Mouse (Mus musculus) CH12.LX (cell line): Measurements from ENCODE around the gene Ankrd49. TPM values are rescaled to one million over a fixed set of nuclear protein-coding genes. Genes with fewer than 3 reads are reported as not detected.

ENCODE experiments used
- DNase-seq: peaks from one replicate; pipeline ENCODE4 v3.0.0-alpha.2; 2013; ENCODE audit errors: extremely low read depth
- H3K27ac ChIP-seq: 2 replicates; pipeline ENCODE4 v1.5.1; 2012; ENCODE audit warnings: low read depth, mild to moderate bottlenecking, control low read depth, moderate library complexity; ENCODE audit not compliant: insufficient read depth
- H3K27me3 ChIP-seq: replicated peaks from 2 replicates; pipeline ENCODE3; 2012; ENCODE audit warnings: inconsistent platforms
- H3K36me3 ChIP-seq, 2 experiments: replicated peaks in 1 of 2; 2 replicates each; pipeline versions ENCODE3 to v1.6.1; 2012; ENCODE audit warnings: inconsistent platforms in 1 of 2, low read length in 1 of 2, mild to moderate bottlenecking in 1 of 2, mixed read lengths in 1 of 2, moderate library complexity in 1 of 2; ENCODE audit not compliant: control insufficient read depth in 1 of 2, insufficient read depth in 1 of 2
- H3K4me1 ChIP-seq, 2 experiments: 2 replicates each; pipeline ENCODE4 v1.6.1; 2012; ENCODE audit warnings: inconsistent platforms in 1 of 2, moderate library complexity in 1 of 2; ENCODE audit not compliant: insufficient read depth in 2 of 2, control insufficient read depth in 1 of 2
- H3K4me2 ChIP-seq: 2 replicates; pipeline ENCODE4 v1.6.1; 2012; ENCODE audit warnings: low read depth, mild to moderate bottlenecking, control low read depth; ENCODE audit not compliant: poor library complexity, insufficient read depth, severe bottlenecking
- H3K4me3 ChIP-seq, 3 experiments: fragments of 150-350 bp in 1 of 3; sonication (generic) in 1 of 3; replicated peaks in 1 of 3; 2 replicates each; pipeline versions ENCODE3 to v1.5.1; 2011 to 2012; ENCODE audit warnings: low read depth in 2 of 3, low read length in 2 of 3, mild to moderate bottlenecking in 2 of 3, moderate library complexity in 2 of 3, control low read depth in 1 of 3, improper control_type of control experiment in 1 of 3, inconsistent platforms in 1 of 3, mixed read lengths in 1 of 3; ENCODE audit not compliant: poor library complexity in 1 of 3
- H3K79me2 ChIP-seq: replicated peaks from 2 replicates; pipeline ENCODE4 v1.6.1; 2012; ENCODE audit warnings: mild to moderate bottlenecking, moderate library complexity; ENCODE audit not compliant: control insufficient read depth, poor library complexity, insufficient read depth, severe bottlenecking; ENCODE audit errors: extremely low read depth
- H3K9ac ChIP-seq: 2 replicates; pipeline ENCODE4 v1.6.1; 2012; ENCODE audit warnings: low read depth, mild to moderate bottlenecking, control low read depth, moderate library complexity; ENCODE audit not compliant: insufficient read depth
- H3K9me3 ChIP-seq: replicated peaks from 2 replicates; pipeline ENCODE3; 2012; ENCODE audit warnings: low read length, inconsistent platforms, mixed read lengths
- BHLHE40 ChIP-seq: IDR thresholded peaks from 2 replicates; pipeline ENCODE4 v1.6.1; 2011; ENCODE audit warnings: mild to moderate bottlenecking, low read depth, low read length, improper control_type of control experiment
- CHD1 ChIP-seq: IDR thresholded peaks from 2 replicates; pipeline ENCODE4 v1.6.1; 2012; ENCODE audit warnings: low read depth, low read length, improper control_type of control experiment, inconsistent platforms
- CHD2 ChIP-seq: IDR thresholded peaks from 2 replicates; pipeline ENCODE4 v1.6.1; 2011; ENCODE audit warnings: low read length, improper control_type of control experiment
- CTCF ChIP-seq, 2 experiments: IDR thresholded peaks in 1 of 2; conservative IDR thresholded peaks in 1 of 2; 2 replicates each; pipeline ENCODE4 v1.5.1; 2011 to 2012; ENCODE audit warnings: low read depth in 2 of 2, low read length in 2 of 2, improper control_type of control experiment in 1 of 2, inconsistent platforms in 1 of 2, mild to moderate bottlenecking in 1 of 2, moderate library complexity in 1 of 2
- E2F4 ChIP-seq: IDR thresholded peaks from 2 replicates; pipeline ENCODE4 v1.6.1; 2011; ENCODE audit warnings: low read depth, low read length, improper control_type of control experiment; ENCODE audit not compliant: insufficient replicate concordance
- ELF1 ChIP-seq: IDR thresholded peaks from 2 replicates; pipeline ENCODE4 v1.6.1; 2014; ENCODE audit warnings: low read depth, mild to moderate bottlenecking, inconsistent platforms, low read length, improper control_type of control experiment
- EP300 ChIP-seq: IDR thresholded peaks from 2 replicates; pipeline ENCODE4 v1.6.1; 2011; ENCODE audit warnings: low read length, improper control_type of control experiment
- ETS1 ChIP-seq: conservative IDR thresholded peaks from 2 replicates; pipeline ENCODE4 v1.6.1; 2012; ENCODE audit warnings: low read depth, mild to moderate bottlenecking, inconsistent platforms, low read length, improper control_type of control experiment, moderate library complexity
- GABPA ChIP-seq: IDR thresholded peaks from 2 replicates; pipeline ENCODE4 v1.6.1; 2012; ENCODE audit warnings: low read depth, low read length, improper control_type of control experiment, inconsistent platforms; ENCODE audit not compliant: insufficient replicate concordance
- HCFC1 ChIP-seq: IDR thresholded peaks from 2 replicates; pipeline ENCODE4 v1.6.1; 2012; ENCODE audit warnings: low read depth, mild to moderate bottlenecking, inconsistent platforms, low read length, improper control_type of control experiment
- IRF4 ChIP-seq: IDR thresholded peaks from 2 replicates; pipeline ENCODE4 v1.6.1; 2014; ENCODE audit warnings: low read depth, mild to moderate bottlenecking, inconsistent platforms, low read length, improper control_type of control experiment
- JUND ChIP-seq: conservative IDR thresholded peaks from 2 replicates; pipeline ENCODE4 v1.6.1; 2011; ENCODE audit warnings: low read depth, low read length, improper control_type of control experiment
- KAT2A ChIP-seq: IDR thresholded peaks from 2 replicates; pipeline ENCODE4 v1.6.1; 2012; ENCODE audit warnings: low read length, improper control_type of control experiment, inconsistent platforms; ENCODE audit not compliant: insufficient replicate concordance
- MAFK ChIP-seq: IDR thresholded peaks from 2 replicates; pipeline ENCODE4 v1.6.1; 2011; ENCODE audit warnings: low read length, improper control_type of control experiment; ENCODE audit not compliant: insufficient replicate concordance
- MAX ChIP-seq: IDR thresholded peaks from 2 replicates; pipeline ENCODE4 v1.6.1; 2011; ENCODE audit warnings: low read length, improper control_type of control experiment
- MAZ ChIP-seq: IDR thresholded peaks from 2 replicates; pipeline ENCODE4 v1.6.1; 2012; ENCODE audit warnings: low read depth, mild to moderate bottlenecking, inconsistent platforms, low read length, improper control_type of control experiment, moderate library complexity
- MEF2A ChIP-seq: IDR thresholded peaks from 2 replicates; pipeline ENCODE4 v1.6.1; 2014; ENCODE audit warnings: low read depth, mild to moderate bottlenecking, inconsistent platforms, low read length, improper control_type of control experiment, borderline replicate concordance
- MXI1 ChIP-seq: IDR thresholded peaks from 2 replicates; pipeline ENCODE4 v1.6.1; 2011; ENCODE audit warnings: mild to moderate bottlenecking, low read depth, low read length, improper control_type of control experiment
- MYC ChIP-seq: IDR thresholded peaks from 2 replicates; pipeline ENCODE4 v1.6.1; 2011; ENCODE audit warnings: low read depth, mild to moderate bottlenecking, improper control_type of control experiment, low read length
- NELFE ChIP-seq: IDR thresholded peaks from 2 replicates; pipeline ENCODE4 v1.6.1; 2011; ENCODE audit warnings: low read depth, low read length, improper control_type of control experiment
- NRF1 ChIP-seq: IDR thresholded peaks from 2 replicates; pipeline ENCODE4 v1.6.1; 2014; ENCODE audit warnings: low read depth, mild to moderate bottlenecking, inconsistent platforms, low read length, improper control_type of control experiment, moderate library complexity
- PAX5 ChIP-seq: IDR thresholded peaks from 2 replicates; pipeline ENCODE4 v1.6.1; 2012; ENCODE audit warnings: low read length, inconsistent platforms, mixed read lengths
- POLR2A ChIP-seq: IDR thresholded peaks from 2 replicates; pipeline ENCODE4 v1.6.1; 2011; ENCODE audit warnings: low read depth, mild to moderate bottlenecking, improper control_type of control experiment, low read length
- POLR2AphosphoS2 ChIP-seq: IDR thresholded peaks from 2 replicates; pipeline ENCODE4 v1.6.1; 2011; ENCODE audit warnings: low read depth, low read length, improper control_type of control experiment
- RAD21 ChIP-seq: IDR thresholded peaks from 2 replicates; pipeline ENCODE4 v1.6.1; 2011; ENCODE audit warnings: low read depth, mild to moderate bottlenecking, low read length, improper control_type of control experiment, moderate library complexity
- RCOR1 ChIP-seq: conservative IDR thresholded peaks from 2 replicates; pipeline ENCODE4 v1.6.1; 2012; ENCODE audit warnings: low read depth, mild to moderate bottlenecking, inconsistent platforms, low read length, improper control_type of control experiment
- SIN3A ChIP-seq: IDR thresholded peaks from 2 replicates; pipeline ENCODE4 v1.6.1; 2012; ENCODE audit warnings: low read length, improper control_type of control experiment, inconsistent platforms
- SMC3 ChIP-seq: IDR thresholded peaks from 2 replicates; pipeline ENCODE4 v1.6.1; 2011; ENCODE audit warnings: low read depth, low read length, improper control_type of control experiment
- TBP ChIP-seq: conservative IDR thresholded peaks from 2 replicates; pipeline ENCODE4 v1.6.1; 2011; ENCODE audit warnings: low read depth, low read length, improper control_type of control experiment
- TCF12 ChIP-seq: IDR thresholded peaks from 2 replicates; pipeline ENCODE4 v1.6.1; 2014; ENCODE audit warnings: low read depth, mild to moderate bottlenecking, inconsistent platforms, low read length, improper control_type of control experiment
- UBTF ChIP-seq: IDR thresholded peaks from 2 replicates; pipeline ENCODE4 v1.6.1; 2012; ENCODE audit warnings: low read depth, mild to moderate bottlenecking, inconsistent platforms, low read length, improper control_type of control experiment, moderate library complexity
- USF1 ChIP-seq: IDR thresholded peaks from 2 replicates; pipeline ENCODE4 v1.6.1; 2014; ENCODE audit warnings: low read depth, mild to moderate bottlenecking, inconsistent platforms, low read length, improper control_type of control experiment
- USF2 ChIP-seq: conservative IDR thresholded peaks from 2 replicates; pipeline ENCODE4 v1.6.1; 2011; ENCODE audit warnings: low read depth, low read length, improper control_type of control experiment
- ZC3H11A ChIP-seq: IDR thresholded peaks from 2 replicates; pipeline ENCODE4 v1.6.1; 2012; ENCODE audit warnings: low read depth, mild to moderate bottlenecking, inconsistent platforms, low read length, improper control_type of control experiment
- ZKSCAN1 ChIP-seq: IDR thresholded peaks from 2 replicates; pipeline ENCODE4 v1.6.1; 2012; ENCODE audit warnings: low read depth, inconsistent platforms, low read length, improper control_type of control experiment, borderline replicate concordance
- ZMIZ1 ChIP-seq: IDR thresholded peaks from 2 replicates; pipeline ENCODE4 v1.6.1; 2012; ENCODE audit warnings: low read depth, mild to moderate bottlenecking, inconsistent platforms, low read length, improper control_type of control experiment
- ZNF384 ChIP-seq: IDR thresholded peaks from 2 replicates; pipeline ENCODE4 v1.6.1; 2012; ENCODE audit warnings: low read depth, low read length, improper control_type of control experiment, inconsistent platforms
- dilution Hi-C: fragments of 300-500 bp; cut with MboI; formaldehyde crosslinking; loops from 2 replicates; pipeline ENCODE4 v1.14.3; 2020; ENCODE audit warnings: low sequenced_read_pairs; ENCODE audit not compliant: extremely low pct_unique_long_range_greater_than_20kb, extremely low pct_ligation_motif_present
- in situ Hi-C: fragments of 300-500 bp; cut with MboI; formaldehyde crosslinking; loops from 3 replicates; pipeline ENCODE4 v1.14.3; 2019; ENCODE audit warnings: low sequenced_read_pairs, low pct_ligation_motif_present, low pct_unique_long_range_greater_than_20kb, mixed read lengths
- polyA plus RNA-seq: library from polyadenylated mRNA; unstranded; fragments of >175 nt; gene quantifications from 2 replicates; pipeline ENCODE4 v1.2.1, GENCODE M21; 2012; ENCODE audit warnings: low read depth; ENCODE audit not compliant: insufficient read length
- total RNA-seq, 2 experiments: library from RNA; depleted of rRNA; stranded (reverse); fragments of 300-350 nt in 1 of 2; fragments of >200 nt in 1 of 2; gene quantifications; 2 replicates each; pipeline ENCODE4 v1.2.3; 2012 to 2014

Ankrd49 gene
- 33.8 and 34.5 TPM in 2 replicates for total RNA-seq (2012; rRNA removed)
- 62.5 and 72.2 TPM in 2 replicates for total RNA-seq (2014; rRNA removed)
- 48.2 and 49.6 TPM in 2 replicates for polyA plus RNA-seq

GRCm38 (mm10) chr9:14784039-14785002 is at the start of gene Ankrd49, which contains the start of gene Mre11a:
Ankrd49 (minus strand) TSS chr9:14784856.
Mre11a (plus strand) TSS chr9:14784654.
- Histone ChIP-seq H3K27me3 (no peaks in the 10 kb centered on the region), H3K9ac (peak within 1 kb of the TSS; percentile 98), H3K9me3 (no peaks in the 10 kb centered on the region), H3K4me1 (peaks cover 0 to 57% of the 10 kb centered on the region in 2 experiments; a peak in 2 of 4 replicates), H3K27ac (peak within 1 kb of the TSS; percentile 74), H3K36me3 (peaks cover 34 to 61% of the 10 kb centered on the region in 2 experiments), H3K4me3 (peak within 1 kb of the TSS; percentile 85 to 88 (median 86)), H3K4me2 (peak within 1 kb of the TSS; percentile 94), H3K79me2 (peaks cover 17% of the 10 kb centered on the region)
- DNase-seq, result peak; percentile 97
- in situ Hi-C loops (no loop called here), dilution Hi-C loops (no loop called here)
- TF ChIP-seq TBP (peak; percentile 67), JUND (no peak), MAX (peak; percentile 87), CHD1 (peak; percentile 23; the same call in 1 of the 2 replicates), MYC (peak; percentile 80; the same call in 1 of the 2 replicates), ETS1 (no peak; the same call in 1 of the 2 replicates), RAD21 (no peak), ZKSCAN1 (no peak), SMC3 (no peak), BHLHE40 (no peak), USF2 (no peak), ELF1 (peak; percentile 94), PAX5 (no peak), RCOR1 (0 out of 2 replicates have a peak, but pooled peaks have one; percentile 6), KAT2A (peak; percentile 82; the same call in 1 of the 2 replicates), EP300 (no peak), NRF1 (peak; percentile 27; the same call in 1 of the 2 replicates), MAZ (no peak), TCF12 (peak; percentile 69), CHD2 (peak; percentile 100), MXI1 (peak; percentile 89), UBTF (no peak), ZMIZ1 (peak; percentile 44; the same call in 1 of the 2 replicates), NELFE (peak; percentile 87), ZC3H11A (no peak), MEF2A (no peak; the same call in 1 of the 2 replicates), SIN3A (peak; percentile 89), ZNF384 (no peak), USF1 (no peak), CTCF (conservative IDR thresholded peaks at IDR 0.05 in 1 of 2, IDR thresholded peaks at IDR 0.05 in 1 of 2; ENCODE audit: low read depth in 2 of 2, low read length in 2 of 2) (no peak), GABPA (no peak; the same call in 1 of the 2 replicates), MAFK (no peak), IRF4 (peak; percentile 13; the same call in 1 of the 2 replicates), E2F4 (peak; percentile 89; the same call in 1 of the 2 replicates), POLR2AphosphoS2 (peak; percentile 44; the same call in 1 of the 2 replicates), HCFC1 (peak; percentile 83), POLR2A (peak; percentile 87)
